Comparison of ENCODE assay signal across 22 mouse cellular contexts in genomic region chr12:99015870-99016269, GRCm38 (mm10).
DNase-seq lines count a peak whose midpoint lies in the region.
"Had no signal": no experiment of that assay in that cellular context is flagged by ENCODE, and none has a peak within 500 bp of the region (broad histone marks: within the 10 kb centered on the region; RNA-seq: fewer than 3 reads in every experiment).

No protein-coding gene starts in this region.

- intact Hi-C loops in heart, postnatal 25 days (cut with DNase I), result no loop called here

- peaks cover 8% of the 10 kb centered on the region for H3K4me1 ChIP-seq in embryonic facial prominence, embryonic 10.5 days

- H3K27me3 ChIP-seq in embryonic facial prominence, embryonic 10.5 days (replicated peaks; ENCODE audit: low read depth, poor library complexity, severe bottlenecking), result no peaks in the 10 kb centered on the region; the same call in 1 of the 2 replicates
- H3K27me3 ChIP-seq: heart, embryonic 13.5 days; midbrain, embryonic 13.5 days; neural tube, embryonic 13.5 days had no signal

- no peak overlapping the region for H3K4me3 ChIP-seq in embryonic facial prominence, embryonic 10.5 days
- H3K4me3 ChIP-seq: embryonic facial prominence, embryonic 13.5 days; heart, embryonic 13.5 days; limb, embryonic 10.5 days; midbrain, embryonic 13.5 days; neural tube, embryonic 13.5 days had no signal

- H3K36me3 ChIP-seq in embryonic facial prominence, embryonic 10.5 days (replicated peaks), result no peaks in the 10 kb centered on the region
- H3K36me3 ChIP-seq: embryonic facial prominence, embryonic 13.5 days; heart, embryonic 13.5 days; limb, embryonic 10.5 days; midbrain, embryonic 13.5 days; neural tube, embryonic 13.5 days had no signal

- peak; percentile 61 for DNase-seq in heart, adult 11 months
- DNase-seq in heart, postnatal 25 days (ENCODE audit: low spot score), result no peak
- peak; percentile 79 for DNase-seq in right cerebral cortex, adult 18-20 months
- DNase-seq in right cerebral cortex, postnatal 4 days, result no peak
- peak; percentile 90 for DNase-seq in layer of hippocampus, adult 9-11 months
- peak; percentile 60 to 76 for DNase-seq in right cerebral cortex, postnatal 36 days (ENCODE audit: low spot score in 2 of 2)
- DNase-seq in embryonic facial prominence, embryonic 10.5 days (ENCODE audit: low spot score), result no peak
- DNase-seq in urinary bladder, adult 2 months (ENCODE audit: low spot score), result no peak
- DNase-seq: cerebellum, adult 2 months; heart, postnatal 36 days; kidney, adult 9 months; kidney, postnatal 36 days; liver, postnatal 0 days; lung, postnatal 10 days; thymus, postnatal 36 days had no signal

- no peaks in the 10 kb centered on the region for H3K9me3 ChIP-seq in embryonic facial prominence, embryonic 10.5 days
- H3K9me3 ChIP-seq: embryonic facial prominence, embryonic 13.5 days; heart, embryonic 13.5 days; limb, embryonic 10.5 days; midbrain, embryonic 13.5 days; neural tube, embryonic 13.5 days had no signal

- H3K27ac ChIP-seq in embryonic facial prominence, embryonic 10.5 days (replicated peaks), result no peak overlapping the region
- H3K27ac ChIP-seq: embryonic facial prominence, embryonic 13.5 days; heart, embryonic 13.5 days; hindbrain, embryonic 14.5 days; limb, embryonic 10.5 days; midbrain, embryonic 13.5 days; neural tube, embryonic 13.5 days; stomach, postnatal 0 days had no signal

- WGBS in embryonic facial prominence, embryonic 10.5 days, result 95% methylated on average over 4 of the region's 4 CpGs

Comparison
In these comparisons a context has a peak if more than half of its experiments do, and no peak if none do; other contexts are left out.
1. DNase-seq: peak in heart, adult 11 months (single experiment), right cerebral cortex, adult 18-20 months (single experiment), layer of hippocampus, adult 9-11 months (single experiment) and right cerebral cortex, postnatal 36 days (2 of 2); none in heart, postnatal 25 days (single experiment), right cerebral cortex, postnatal 4 days (single experiment), embryonic facial prominence, embryonic 10.5 days (single experiment) and urinary bladder, adult 2 months (single experiment).